Comparison of ENCODE assay signal across 8 mouse cellular contexts in genomic region chr9:4442908-4443307, GRCm38 (mm10).
DNase-seq lines count a peak whose midpoint lies in the region; ATAC-seq and TF ChIP-seq lines count a peak whose summit lies in the region.

No protein-coding gene starts in this region.

- H3K4me2 ChIP-seq in intestine, postnatal 0 days (replicated peaks; ENCODE audit: low read depth) = no peak overlapping the region
- H3K4me2 ChIP-seq in lung, postnatal 0 days (replicated peaks; ENCODE audit: low read depth, low read length) = no peak overlapping the region

- H3K4me1 ChIP-seq in intestine, postnatal 0 days (replicated peaks; ENCODE audit: control insufficient read depth, insufficient read depth, low read length) = no peaks in the 10 kb centered on the region
- H3K4me1 ChIP-seq in lung, postnatal 0 days (ENCODE audit: insufficient read depth, low read depth, low read length) = no peaks in the 10 kb centered on the region

- H3K27ac ChIP-seq in left cerebral cortex, adult 2 months = no peak overlapping the region
- no peak overlapping the region for H3K27ac ChIP-seq in intestine, postnatal 0 days (ENCODE audit: low read depth, low read length)
- no peak overlapping the region for H3K27ac ChIP-seq in lung, postnatal 0 days (ENCODE audit: low read length)

- ATAC-seq in common myeloid progenitor, adult 5-6 weeks (replicated peaks; ENCODE audit: low read depth, poor library complexity, severe bottlenecking) = peak; percentile 99
- peak; percentile 66 for ATAC-seq in intestine, postnatal 0 days
- ATAC-seq in lung, postnatal 0 days = no peak

- TF ChIP-seq CTCF in left cerebral cortex, adult 2 months (IDR thresholded peaks at IDR 0.05) = peak; percentile 53
- TF ChIP-seq CTCF in intestine, postnatal 0 days (IDR thresholded peaks at IDR 0.05; ENCODE audit: low read depth) = peak; percentile 74
- peak; percentile 68 for TF ChIP-seq CTCF in lung, postnatal 0 days (IDR thresholded peaks at IDR 0.05)

- no peak overlapping the region for H3K9ac ChIP-seq in intestine, postnatal 0 days (ENCODE audit: low read depth, low read length)
- no peak overlapping the region for H3K9ac ChIP-seq in lung, postnatal 0 days (replicated peaks; ENCODE audit: low read depth)

- no peaks in the 10 kb centered on the region for H3K9me3 ChIP-seq in intestine, postnatal 0 days (ENCODE audit: control insufficient read depth)
- H3K9me3 ChIP-seq in lung, postnatal 0 days (ENCODE audit: low read length) = no peaks in the 10 kb centered on the region

- DNase-seq in left cerebral cortex, adult 2 months (ENCODE audit: extremely low spot score in 1 of 2, low spot score in 2 of 2) = no peak
- no peak for DNase-seq in left cerebral cortex, adult 8-10 months (ENCODE audit: low spot score in 2 of 2)
- peak; percentile 9 for DNase-seq in Muller cell, postnatal 12 days (ENCODE audit: inconsistent ontology term)
- DNase-seq in lung, postnatal 0 days (ENCODE audit: low spot score) = peak; percentile 52
- peak; percentile 6 to 8 for DNase-seq in spleen, postnatal 36 days (ENCODE audit: low spot score in 2 of 2)
- no peak for DNase-seq in urinary bladder, postnatal 25 days (ENCODE audit: low spot score)

- TF ChIP-seq EP300 in lung, postnatal 0 days (IDR thresholded peaks at IDR 0.05) = no peak

- H3K27me3 ChIP-seq in intestine, postnatal 0 days (replicated peaks; ENCODE audit: control insufficient read depth, insufficient read depth, low read length) = no peaks in the 10 kb centered on the region
- no peaks in the 10 kb centered on the region for H3K27me3 ChIP-seq in lung, postnatal 0 days (replicated peaks; ENCODE audit: insufficient read depth, low read length)

- WGBS in intestine, postnatal 0 days = 29% methylated on average over 2 of the region's 2 CpGs
- 16% methylated on average over 2 of the region's 2 CpGs for WGBS in lung, postnatal 0 days

- H3K36me3 ChIP-seq in intestine, postnatal 0 days (ENCODE audit: control insufficient read depth, insufficient read depth) = no peaks in the 10 kb centered on the region
- H3K36me3 ChIP-seq in lung, postnatal 0 days (ENCODE audit: insufficient read depth, low read length) = no peaks in the 10 kb centered on the region

- no peak overlapping the region for H3K4me3 ChIP-seq in left cerebral cortex, adult 2 months
- H3K4me3 ChIP-seq in intestine, postnatal 0 days (ENCODE audit: low read depth, low read length) = no peak overlapping the region
- H3K4me3 ChIP-seq in lung, postnatal 0 days (ENCODE audit: low read depth, low read length) = no peak overlapping the region

- intact Hi-C loops in left cerebral cortex, adult 2 months (cut with DNase I) = no loop called here

Comparison
In these comparisons a context has a peak if more than half of its experiments do, and no peak if none do; other contexts are left out.
1. DNase-seq: peak in Muller cell, postnatal 12 days (single experiment), lung, postnatal 0 days (single experiment) and spleen, postnatal 36 days (2 of 2); none in left cerebral cortex, adult 2 months (0 of 2), left cerebral cortex, adult 8-10 months (0 of 2) and urinary bladder, postnatal 25 days (single experiment).
2. Peak in every context shown above with its lines, with median percentiles within 50 percentile points of each other: CTCF ChIP-seq.